Mouse (Mus musculus): Measurements from ENCODE around the gene BC052040.

Gene BC052040

GRCm38 (mm10) chr2:115769597-115770305 lies 188.2 kb downstream of the BC052040 start:
- no peak for DNase-seq (ENCODE audit: low spot score)

- DNase-seq (ENCODE audit: low spot score), result peak; percentile 89
These were observed 191.2 kb downstream of the BC052040 start for GRCm38 (mm10) chr2:115772709-115773108.

- peak; percentile 89 for DNase-seq (ENCODE audit: low spot score)
These were observed 192.8 kb downstream of the BC052040 start for GRCm38 (mm10) chr2:115774153-115774908.

DNA sequence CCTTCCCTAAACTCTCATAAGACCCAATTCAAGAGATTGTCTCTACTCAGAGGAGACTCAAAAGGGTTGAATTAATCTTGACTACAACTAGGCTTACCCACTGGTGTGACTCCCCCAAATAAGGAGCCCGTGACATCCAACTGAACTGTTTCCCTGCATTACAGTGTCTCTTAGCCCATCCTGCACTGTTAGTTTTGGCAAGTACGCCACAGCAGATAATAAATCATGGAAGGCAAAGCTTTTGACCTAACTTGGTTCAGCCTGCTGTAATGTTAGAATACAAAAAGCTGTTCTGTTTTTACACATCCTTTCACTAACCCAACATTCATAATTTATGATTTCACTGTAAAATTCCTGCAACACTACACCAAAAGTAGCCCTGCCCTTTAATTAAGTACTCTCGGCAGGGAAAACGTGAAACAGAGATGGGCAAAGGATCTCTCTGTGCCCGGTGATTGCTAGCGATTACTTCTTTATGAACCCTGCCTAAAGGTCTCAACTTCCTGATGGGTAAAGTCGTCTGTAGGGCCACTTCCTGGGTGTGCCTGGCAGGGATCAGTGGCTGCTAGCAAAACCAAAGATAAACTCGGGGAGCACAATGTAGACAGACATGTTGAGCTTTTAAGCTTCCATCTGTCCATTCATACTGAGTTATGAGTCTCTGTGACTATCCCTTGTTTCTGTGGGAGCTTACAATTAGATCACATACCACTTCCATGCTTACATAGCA lies 194.1 kb downstream of the BC052040 start:
- peak; percentile 73 for DNase-seq (ENCODE audit: low spot score)

DNA sequence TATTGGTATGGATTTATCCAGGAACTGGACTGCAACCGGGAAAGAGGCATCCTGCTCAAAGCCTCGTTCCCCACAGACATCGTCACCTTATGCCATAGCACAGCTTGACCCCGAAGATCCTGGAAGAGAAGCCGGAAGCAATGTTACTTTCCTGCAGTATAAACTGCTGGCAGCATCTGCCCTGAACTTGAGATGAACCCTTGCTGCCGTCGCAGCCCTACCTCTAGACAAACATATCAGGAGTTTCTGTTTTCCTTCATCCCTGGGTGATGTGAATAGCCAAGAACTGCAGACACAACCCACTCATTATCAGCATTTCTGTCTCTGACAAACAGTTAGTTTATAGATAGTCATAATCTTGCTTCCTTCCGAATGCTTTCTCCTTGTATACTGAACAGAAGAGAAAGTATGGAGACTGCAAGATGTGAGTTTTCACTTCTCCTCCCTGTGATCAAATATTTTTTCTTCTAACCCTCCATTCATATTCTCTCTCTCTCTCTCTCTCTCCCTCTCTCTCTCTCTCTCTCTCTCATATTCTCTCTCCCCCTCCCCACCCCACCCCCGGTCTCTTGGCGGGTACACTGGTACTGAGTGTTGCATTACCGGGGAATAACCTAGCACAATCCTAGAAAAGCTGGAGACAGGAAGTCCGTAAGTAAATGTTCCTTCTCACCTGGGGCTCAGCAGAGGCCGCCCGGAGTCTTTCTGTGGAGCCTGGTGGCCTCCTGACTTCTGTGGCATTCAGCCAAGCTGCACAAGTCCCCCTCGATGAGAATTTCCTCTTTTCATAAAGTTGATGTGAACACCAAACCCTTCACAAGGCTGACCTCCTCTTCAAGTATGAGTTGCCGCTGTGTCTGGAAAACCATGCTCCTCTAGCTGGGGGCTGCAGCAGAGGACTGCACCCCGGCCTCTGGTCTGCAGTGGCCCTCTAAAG lies 195.7 kb downstream of the BC052040 start:
- DNase-seq (ENCODE audit: low spot score), result no peak

GRCm38 (mm10) chr2:115780546-115781011 lies 199.1 kb downstream of the BC052040 start:
- peak; percentile 46 for DNase-seq (ENCODE audit: low spot score)

DNA sequence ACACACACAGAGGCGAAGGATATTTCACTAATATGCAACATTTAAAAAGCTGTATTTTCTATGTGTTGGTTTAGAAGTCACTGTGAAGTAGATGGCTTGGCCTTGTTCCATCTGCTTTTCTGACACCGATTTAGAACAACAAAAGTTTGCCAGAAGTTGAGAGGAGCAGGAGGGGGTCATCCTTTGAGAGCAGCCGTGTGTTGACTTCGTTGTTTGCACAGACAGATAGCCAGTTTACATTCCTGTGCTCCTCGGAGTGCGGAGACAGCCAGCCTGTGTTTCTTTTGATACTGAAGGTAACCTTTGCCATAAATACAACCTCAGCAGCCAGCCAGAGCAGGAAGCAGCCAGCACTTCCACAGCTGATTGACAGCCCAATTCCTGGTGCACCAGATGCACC lies 204.2 kb downstream of the BC052040 start:
- no peak for DNase-seq (ENCODE audit: low spot score)

DNA sequence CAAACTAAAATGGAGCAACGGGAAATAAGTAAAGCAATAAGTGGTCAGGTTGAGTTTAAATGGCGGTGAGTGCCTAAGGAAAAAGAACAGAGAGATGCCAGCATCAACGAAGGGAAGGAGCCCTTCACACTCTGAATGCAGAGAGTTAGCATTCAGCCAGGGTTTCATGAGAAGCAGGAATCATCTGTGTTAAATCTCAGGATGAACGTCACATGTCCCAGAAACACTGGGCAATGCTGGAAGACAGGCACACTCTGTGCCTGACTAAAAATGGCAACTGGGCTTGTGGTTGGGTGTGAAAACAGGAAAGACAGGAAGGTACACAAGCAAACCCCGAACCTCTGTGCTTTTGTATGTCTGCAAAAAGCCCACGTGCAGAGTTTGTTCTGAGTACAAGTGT lies 217.3 kb downstream of the BC052040 start:
- DNase-seq (ENCODE audit: low spot score), result no peak

GRCm38 (mm10) chr2:115808376-115808775 lies 226.9 kb downstream of the BC052040 start:
- no peak for DNase-seq (ENCODE audit: low spot score)

- DNase-seq (ENCODE audit: low spot score), result no peak
These were observed 231.8 kb downstream of the BC052040 start for GRCm38 (mm10) chr2:115813316-115813715.

DNA sequence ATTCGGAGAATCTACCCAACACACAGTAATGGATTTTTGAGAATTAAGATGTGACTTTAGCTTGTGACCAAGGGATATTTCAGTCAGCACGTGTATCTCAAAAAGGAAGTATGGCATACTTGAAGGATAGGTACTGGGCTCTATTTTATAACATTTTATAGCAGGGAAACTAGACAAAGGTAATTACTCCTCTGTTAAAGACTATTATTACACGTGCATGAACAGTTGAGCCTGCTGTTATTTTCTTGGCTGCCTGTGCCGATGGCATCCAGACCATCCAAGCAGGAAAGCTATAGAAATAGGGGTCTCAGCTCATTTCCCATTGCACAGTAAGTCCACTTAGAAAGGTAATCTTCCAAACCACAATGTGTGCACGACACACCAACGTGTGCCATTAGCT lies 232.2 kb downstream of the BC052040 start:
- no peak for DNase-seq (ENCODE audit: low spot score)

GRCm38 (mm10) chr2:115817959-115818358 lies 236.4 kb downstream of the BC052040 start:
- DNase-seq (ENCODE audit: low spot score), result no peak

- no peak for DNase-seq (ENCODE audit: low spot score)
These were observed 240.8 kb downstream of the BC052040 start for GRCm38 (mm10) chr2:115822361-115822760.

All from adipocyte (in vitro differentiated cells).